Mouse (Mus musculus): ENCODE measurements around the gene Hdlbp.

- no peak for TF ChIP-seq TAL1 (conservative IDR thresholded peaks at IDR 0.05; ENCODE audit: low read depth, low read length)
- no peak for TF ChIP-seq CTCF (IDR thresholded peaks at IDR 0.05; ENCODE audit: low read depth, low read length)
- TF ChIP-seq GATA1 (IDR thresholded peaks at IDR 0.05; ENCODE audit: borderline replicate concordance, low read length), result no peak
- TF ChIP-seq POLR2AphosphoS5 (IDR thresholded peaks at IDR 0.05; ENCODE audit: insufficient replicate concordance, low read depth, low read length), result no peak
These were observed 10.0 kb downstream of the Hdlbp start for GRCm38 (mm10) chr1:93468626-93469025.

Measured in G1E (cell line).